Mouse (Mus musculus) lung, postnatal 0 days (tissue): ENCODE measurements around the gene Yars. TPM values are rescaled to one million over a fixed set of nuclear protein-coding genes. Genes with fewer than 3 reads are reported as not detected.

Source experiments
- ATAC-seq: fragments of 200-750 bp; cut with Nextera tagmentation; 2 replicates; pipeline ENCODE4 v1.8.0; 2017; ENCODE audit warnings: moderate library complexity
- DNase-seq: peaks from one replicate; pipeline ENCODE4 v3.0.0-alpha.2; 2016; ENCODE audit warnings: low spot score
- H3K27ac ChIP-seq: fragments of 300-500 bp; sonication (generic); 2 replicates; pipeline ENCODE4 v1.5.1; 2014; ENCODE audit warnings: antibody characterized with exemption, mild to moderate bottlenecking, low read length, mixed read lengths
- H3K27me3 ChIP-seq: fragments of 300-500 bp; sonication (generic); replicated peaks from 2 replicates; pipeline ENCODE4 v1.6.1; 2014; ENCODE audit warnings: low read length, mixed read lengths; ENCODE audit not compliant: insufficient read depth
- H3K36me3 ChIP-seq: fragments of 300-500 bp; sonication (generic); 2 replicates; pipeline ENCODE4 v1.6.1; 2014; ENCODE audit warnings: low read length, mixed read lengths; ENCODE audit not compliant: insufficient read depth
- H3K4me1 ChIP-seq: fragments of 300-500 bp; sonication (generic); 2 replicates; pipeline ENCODE4 v1.6.1; 2014; ENCODE audit warnings: antibody characterized with exemption, low read depth, low read length, mixed read lengths; ENCODE audit not compliant: insufficient read depth
- H3K4me2 ChIP-seq: fragments of 300-500 bp; sonication (generic); replicated peaks from 2 replicates; pipeline ENCODE4 v1.6.1; 2014; ENCODE audit warnings: low read depth, mild to moderate bottlenecking, low read length, moderate library complexity, mixed read lengths
- H3K4me3 ChIP-seq: fragments of 300-500 bp; sonication (generic); 2 replicates; pipeline ENCODE4 v1.5.1; 2014; ENCODE audit warnings: low read depth, low read length
- H3K9ac ChIP-seq: fragments of 300-500 bp; sonication (generic); replicated peaks from 2 replicates; pipeline ENCODE4 v1.6.1; 2014; ENCODE audit warnings: low read depth, mild to moderate bottlenecking
- H3K9me3 ChIP-seq: fragments of 300-500 bp; sonication (generic); 2 replicates; pipeline ENCODE4 v1.6.1; 2016; ENCODE audit warnings: low read length, mixed read lengths
- CTCF ChIP-seq: IDR thresholded peaks from 2 replicates; pipeline ENCODE4 v1.5.1; 2016; ENCODE audit warnings: antibody characterized with exemption, mild to moderate bottlenecking
- EP300 ChIP-seq: IDR thresholded peaks from 2 replicates; pipeline ENCODE4 v1.6.1; 2016; ENCODE audit warnings: antibody characterized with exemption, mild to moderate bottlenecking, control low read depth
- WGBS: fragments of 180-500 bp; shearing (Covaris S2); extraction: QIAGEN DNeasy Blood & Tissue Kit; methylation state at CpG from one replicate; pipeline ENCODE4 v1.1.7; 2014; 5-methylcytosine and 5-hydroxymethylcytosine counted together
- polyA plus RNA-seq: library from polyadenylated mRNA; unstranded; fragments of >200 nt; fragmentation: Nextera tagmentation; extraction: Ambion mirVana; gene quantifications from 2 replicates; pipeline ENCODE4 v1.2.1, GENCODE M21; 2015

Yars gene
- polyA plus RNA-seq, 1 experiment from 2014 or later, result 26.4 TPM

DNA sequence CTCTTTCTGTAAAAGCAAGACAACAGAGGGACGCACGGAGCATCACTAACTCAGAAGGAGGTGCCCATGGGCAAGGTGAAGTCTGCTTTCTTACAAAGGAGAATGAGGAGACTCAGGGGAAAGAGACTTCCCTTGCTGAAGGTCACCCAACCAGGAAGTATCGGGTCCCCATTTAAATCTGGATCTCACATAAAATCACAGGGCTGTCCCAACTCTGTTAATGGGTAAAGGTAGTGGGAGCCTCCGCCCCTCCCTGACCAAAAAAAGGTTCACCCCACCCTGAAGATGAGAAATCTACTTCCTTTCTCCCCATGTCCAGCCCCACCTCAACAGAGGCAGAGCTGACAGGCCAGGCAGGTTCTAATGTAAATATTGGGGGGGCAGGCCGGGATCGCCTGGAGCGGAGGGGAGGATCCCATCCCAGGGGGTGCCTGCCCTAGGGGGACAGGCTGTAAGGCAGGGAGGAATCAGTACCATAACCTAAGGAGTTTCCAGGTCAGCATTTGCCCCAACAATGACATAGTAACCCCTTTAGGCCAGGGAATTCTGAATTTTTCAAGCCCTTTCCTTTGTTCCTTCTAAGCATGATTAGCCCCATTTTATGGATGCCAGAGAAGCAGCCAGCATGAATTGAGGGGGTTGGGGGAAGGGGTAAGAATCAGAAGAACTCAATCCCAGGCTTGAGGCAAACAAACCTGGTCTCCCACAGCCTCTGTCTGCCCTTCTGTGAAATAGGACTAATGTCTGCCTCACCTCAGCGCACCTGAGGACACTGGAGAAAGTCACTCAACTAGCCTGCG lies 43.2 kb downstream of the Yars start:
- H3K9ac ChIP-seq, result no peak overlapping the region
- H3K27me3 ChIP-seq, result no peaks in the 10 kb centered on the region; the same call in 1 of the 2 replicates
- peaks cover 16% of the 10 kb centered on the region; the same call in 1 of the 2 replicates for H3K4me1 ChIP-seq
- 68% methylated on average over 9 of the region's 9 CpGs for WGBS
- ATAC-seq, result 0 out of 2 replicates have a peak, but pooled peaks have one; percentile 14
- H3K4me3 ChIP-seq, result no peak overlapping the region
- H3K4me2 ChIP-seq, result no peak overlapping the region
- no peaks in the 10 kb centered on the region for H3K9me3 ChIP-seq
- H3K36me3 ChIP-seq, result no peaks in the 10 kb centered on the region
- no peak for TF ChIP-seq EP300
- no peak for TF ChIP-seq CTCF
- peak; percentile 45 for DNase-seq
- H3K27ac ChIP-seq, result peak overlapping the region; percentile 64

DNA sequence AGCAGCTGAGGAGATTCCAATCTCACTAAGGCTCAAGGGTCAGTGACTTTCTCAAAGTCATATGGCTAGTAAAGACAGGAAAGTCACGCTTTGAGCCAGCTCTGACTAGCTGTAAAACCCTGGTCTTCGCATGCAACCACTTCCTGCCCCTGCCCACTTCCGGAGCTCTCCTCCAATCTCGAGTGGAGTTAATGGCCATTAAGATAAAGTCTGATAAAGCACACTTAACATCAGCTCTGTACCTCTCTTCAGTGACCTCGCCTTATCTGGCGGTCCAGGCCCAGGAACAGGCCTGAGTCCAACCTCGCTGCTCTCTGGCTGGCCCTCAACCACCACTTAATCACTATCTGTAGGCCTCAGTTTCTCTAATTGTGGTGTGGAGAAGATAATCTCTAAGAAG lies 44.9 kb downstream of the Yars start:
- Histone ChIP-seq H3K4me3 (no peak overlapping the region), H3K36me3 (no peaks in the 10 kb centered on the region), H3K27ac (peak overlapping the region; percentile 35; the same call in 1 of the 2 replicates), H3K9ac (no peak overlapping the region), H3K4me2 (no peak overlapping the region), H3K27me3 (no peaks in the 10 kb centered on the region; the same call in 1 of the 2 replicates), H3K9me3 (no peaks in the 10 kb centered on the region), H3K4me1 (peaks cover 19% of the 10 kb centered on the region; the same call in 1 of the 2 replicates)
- WGBS, result 30% methylated on average over 7 of the region's 7 CpGs
- peak; percentile 66 for ATAC-seq
- peak; percentile 89 for TF ChIP-seq EP300
- no peak for TF ChIP-seq CTCF
- DNase-seq, result peak; percentile 87

DNA sequence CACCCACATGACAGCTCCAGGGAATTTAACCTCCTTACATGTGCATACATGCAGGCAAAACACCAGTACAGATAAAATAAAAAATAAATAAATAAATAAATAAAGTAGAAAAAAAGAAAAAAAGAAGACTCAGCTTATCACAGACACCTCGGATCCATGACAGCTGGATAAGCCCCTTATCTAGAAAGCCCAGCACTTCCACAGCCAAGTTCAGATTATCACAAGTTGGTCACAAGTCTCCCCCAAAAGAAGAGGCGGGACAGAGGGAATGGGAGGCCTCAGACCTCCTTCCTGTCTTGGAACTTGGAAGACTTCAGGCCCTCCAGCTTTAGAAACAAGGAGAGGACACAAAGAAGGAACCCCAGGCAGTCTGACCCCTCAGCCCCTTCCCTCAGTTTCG lies 45.6 kb downstream of the Yars start:
- TF ChIP-seq EP300 (no peak), CTCF (no peak)
- no peaks in the 10 kb centered on the region for H3K9me3 ChIP-seq
- 71% methylated on average over 3 of the region's 3 CpGs for WGBS
- H3K4me1 ChIP-seq, result peaks cover 19% of the 10 kb centered on the region; the same call in 1 of the 2 replicates
- no peak overlapping the region for H3K4me2 ChIP-seq
- H3K27ac ChIP-seq, result no peak overlapping the region
- H3K36me3 ChIP-seq, result no peaks in the 10 kb centered on the region
- no peak overlapping the region for H3K9ac ChIP-seq
- H3K4me3 ChIP-seq, result no peak overlapping the region
- no peak for DNase-seq
- ATAC-seq, result no peak
- H3K27me3 ChIP-seq, result no peaks in the 10 kb centered on the region; the same call in 1 of the 2 replicates

DNA sequence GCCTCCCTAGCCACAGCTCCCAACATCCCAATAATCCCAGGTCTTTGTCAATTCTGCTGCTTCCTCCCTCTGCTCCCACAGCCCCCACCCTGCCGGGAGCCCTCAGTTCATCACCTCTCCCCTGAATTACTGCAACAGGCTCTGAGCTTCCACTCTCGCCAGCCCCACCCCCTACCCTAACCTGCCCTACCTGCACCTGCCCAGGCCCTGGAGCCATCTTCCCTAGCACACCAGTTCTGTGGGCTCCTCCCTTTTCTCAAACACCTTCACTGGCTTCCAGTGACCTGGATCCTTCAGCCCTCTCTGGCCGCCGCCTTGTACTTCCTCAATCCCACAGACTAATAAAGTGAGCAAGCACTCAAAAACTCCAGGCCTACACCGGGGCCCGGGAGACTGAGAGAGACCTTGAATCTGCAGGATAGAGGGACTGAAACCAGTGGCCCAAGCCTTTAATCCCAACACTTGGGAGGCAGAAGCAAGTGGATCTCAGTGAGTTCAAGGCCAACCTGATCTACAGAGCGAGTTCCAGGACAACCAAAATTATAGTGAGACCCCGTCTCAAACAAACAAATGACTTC lies 46.8 kb downstream of the Yars start:
- Histone ChIP-seq H3K4me3 (no peak overlapping the region), H3K27ac (no peak overlapping the region), H3K9ac (no peak overlapping the region), H3K36me3 (no peaks in the 10 kb centered on the region), H3K27me3 (no peaks in the 10 kb centered on the region; the same call in 1 of the 2 replicates), H3K9me3 (no peaks in the 10 kb centered on the region), H3K4me2 (no peak overlapping the region), H3K4me1 (peaks cover 19% of the 10 kb centered on the region; the same call in 1 of the 2 replicates)
- TF ChIP-seq EP300, result no peak
- TF ChIP-seq CTCF, result no peak
- no peak for ATAC-seq
- DNase-seq, result peak; percentile 49
- WGBS, result 67% methylated on average over 8 of the region's 8 CpGs

DNA sequence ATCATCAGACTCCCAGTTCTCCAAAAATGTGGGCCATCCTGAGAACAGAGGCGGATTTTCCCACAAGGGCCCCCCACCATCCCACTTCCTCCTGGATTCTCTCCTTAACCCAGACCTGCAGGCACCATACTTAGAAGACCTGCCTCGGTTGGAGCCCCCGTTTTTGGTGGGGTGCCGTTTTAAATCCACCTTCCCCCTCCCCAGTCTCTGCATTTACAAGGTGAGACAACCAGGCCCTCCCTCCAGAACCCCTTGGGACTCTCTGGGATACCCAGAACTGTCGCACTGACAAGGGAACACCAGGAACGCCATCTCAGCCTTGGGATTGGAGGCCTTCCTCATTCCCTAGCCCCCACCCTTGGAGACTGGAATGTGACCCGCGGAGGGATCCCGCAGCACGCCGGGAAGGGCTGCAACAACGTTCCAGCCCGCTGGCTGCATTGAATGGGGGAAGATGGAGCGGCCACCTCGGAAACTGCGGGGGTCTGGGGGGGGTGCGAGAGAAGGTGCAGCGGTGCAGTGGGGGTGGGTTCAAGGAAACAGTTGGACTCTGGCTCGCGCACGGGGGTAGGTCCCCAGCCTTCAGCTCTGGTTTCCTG lies 48.4 kb downstream of the Yars start:
- H3K4me2 ChIP-seq, result peak overlapping the region; percentile 91; the same call in 1 of the 2 replicates
- 16% methylated on average over 20 of the region's 21 CpGs for WGBS
- no peaks in the 10 kb centered on the region for H3K36me3 ChIP-seq
- no peak overlapping the region for H3K9ac ChIP-seq
- no peak for ATAC-seq
- no peaks in the 10 kb centered on the region; the same call in 1 of the 2 replicates for H3K27me3 ChIP-seq
- peaks cover 17% of the 10 kb centered on the region; the same call in 1 of the 2 replicates for H3K4me1 ChIP-seq
- no peak overlapping the region for H3K4me3 ChIP-seq
- H3K27ac ChIP-seq, result no peak overlapping the region; the same call in 1 of the 2 replicates
- no peaks in the 10 kb centered on the region for H3K9me3 ChIP-seq
- TF ChIP-seq CTCF, result no peak
- TF ChIP-seq EP300, result no peak
- peak; percentile 41 for DNase-seq

DNA sequence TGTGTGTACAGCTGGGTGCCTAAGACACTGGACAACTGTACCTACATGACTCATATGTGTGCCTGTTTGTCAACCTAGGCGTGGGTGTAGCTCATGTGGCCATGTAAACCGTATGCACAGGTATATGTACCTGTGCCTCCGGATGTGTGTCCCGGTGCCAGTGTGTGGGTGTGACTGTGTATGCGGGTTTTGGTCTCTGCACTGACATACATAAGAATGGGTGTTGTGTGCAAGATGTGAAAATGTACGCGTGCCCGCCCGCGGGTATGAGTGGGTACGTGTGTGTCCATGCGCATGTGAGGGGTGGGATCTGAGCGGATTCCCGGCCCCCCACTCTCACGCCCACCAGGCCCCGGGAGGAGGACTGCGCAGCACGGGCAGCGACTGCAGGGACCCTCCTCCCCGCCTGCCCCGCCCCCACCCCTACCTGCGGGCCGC lies 49.0 kb downstream of the Yars start:
- H3K36me3 ChIP-seq, result no peaks in the 10 kb centered on the region
- H3K4me2 ChIP-seq, result peak overlapping the region; percentile 91
- 2% methylated on average over 19 of the region's 23 CpGs for WGBS
- peak overlapping the region; percentile 19; the same call in 1 of the 2 replicates for H3K9ac ChIP-seq
- no peak for TF ChIP-seq CTCF
- TF ChIP-seq EP300, result no peak
- no peaks in the 10 kb centered on the region for H3K9me3 ChIP-seq
- peak overlapping the region; percentile 47 for H3K4me3 ChIP-seq
- ATAC-seq, result no peak
- H3K27ac ChIP-seq, result no peak overlapping the region
- peaks cover 17% of the 10 kb centered on the region; the same call in 1 of the 2 replicates for H3K4me1 ChIP-seq
- peak; percentile 29 for DNase-seq
- H3K27me3 ChIP-seq, result no peaks in the 10 kb centered on the region; the same call in 1 of the 2 replicates
